Mouse (Mus musculus): Measurements from ENCODE around the gene Adig. TPM values are rescaled to one million over a fixed set of nuclear protein-coding genes. Genes with fewer than 3 reads are reported as not detected.

Gene Adig
- polyA plus RNA-seq (2015; fragmentation: Nextera tagmentation; extraction: Ambion mirVana) = 0.45 and 0.62 TPM in 2 replicates

- Histone ChIP-seq H3K9me3 (ENCODE audit: low read length) (no peaks in the 10 kb centered on the region), H3K27me3 (replicated peaks; ENCODE audit: insufficient read depth, low read length) (no peaks in the 10 kb centered on the region), H3K36me3 (ENCODE audit: insufficient read depth, low read length) (peaks cover 19% of the 10 kb centered on the region; the same call in 1 of the 2 replicates), H3K4me2 (replicated peaks; ENCODE audit: low read depth, low read length) (no peak within 1 kb of the TSS), H3K4me1 (ENCODE audit: insufficient read depth, low read depth, low read length) (no peaks in the 10 kb centered on the region), H3K27ac (ENCODE audit: low read length) (no peak within 1 kb of the TSS), H3K9ac (replicated peaks; ENCODE audit: low read depth) (no peak within 1 kb of the TSS), H3K4me3 (ENCODE audit: low read depth, low read length) (no peak within 1 kb of the TSS)
- 52% methylated on average over 11 of the region's 11 CpGs for WGBS
- ATAC-seq = peak; percentile 54
- TF ChIP-seq CTCF (IDR thresholded peaks at IDR 0.05) = no peak
- TF ChIP-seq EP300 (IDR thresholded peaks at IDR 0.05) = no peak
- peak; percentile 23 for DNase-seq (ENCODE audit: low spot score)
These were observed at the start of gene Adig for GRCm38 (mm10) chr2:158501836-158502812. Gene Adig, plus strand, starts transcription at chr2:158502612.

GRCm38 (mm10) chr2:158456451-158456850 lies 46.0 kb upstream of the Adig start:
- no peak for TF ChIP-seq EP300 (IDR thresholded peaks at IDR 0.05)
- TF ChIP-seq CTCF (IDR thresholded peaks at IDR 0.05) = no peak
- ATAC-seq (no peak), DNase-seq (ENCODE audit: low spot score) (no peak)
- Histone ChIP-seq H3K36me3 (ENCODE audit: insufficient read depth, low read length) (peaks cover 27% of the 10 kb centered on the region; the same call in 1 of the 2 replicates), H3K4me2 (replicated peaks; ENCODE audit: low read depth, low read length) (no peak overlapping the region), H3K9me3 (ENCODE audit: low read length) (no peaks in the 10 kb centered on the region), H3K4me1 (ENCODE audit: insufficient read depth, low read depth, low read length) (no peaks in the 10 kb centered on the region), H3K4me3 (ENCODE audit: low read depth, low read length) (no peak overlapping the region), H3K27ac (ENCODE audit: low read length) (no peak overlapping the region), H3K27me3 (replicated peaks; ENCODE audit: insufficient read depth, low read length) (no peaks in the 10 kb centered on the region), H3K9ac (replicated peaks; ENCODE audit: low read depth) (no peak overlapping the region)
- WGBS = 84% methylated on average over 4 of the region's 4 CpGs

GRCm38 (mm10) chr2:158457610-158458009 lies 44.8 kb upstream of the Adig start:
- H3K36me3 ChIP-seq (ENCODE audit: insufficient read depth, low read length) = peaks cover 32% of the 10 kb centered on the region; the same call in 1 of the 2 replicates
- 70% methylated on average over 1 of the region's 1 CpGs for WGBS

GRCm38 (mm10) chr2:158462450-158462849 lies 40.0 kb upstream of the Adig start:
- no peak overlapping the region for H3K9ac ChIP-seq (replicated peaks; ENCODE audit: low read depth)
- H3K9me3 ChIP-seq (ENCODE audit: low read length) = no peaks in the 10 kb centered on the region
- no peak overlapping the region for H3K4me3 ChIP-seq (ENCODE audit: low read depth, low read length)
- ATAC-seq (no peak), DNase-seq (ENCODE audit: low spot score) (no peak)
- 83% methylated on average over 1 of the region's 1 CpGs for WGBS
- H3K4me2 ChIP-seq (replicated peaks; ENCODE audit: low read depth, low read length) = no peak overlapping the region
- H3K4me1 ChIP-seq (ENCODE audit: insufficient read depth, low read depth, low read length) = no peaks in the 10 kb centered on the region
- H3K36me3 ChIP-seq (ENCODE audit: insufficient read depth, low read length) = peaks cover 38% of the 10 kb centered on the region
- no peak overlapping the region for H3K27ac ChIP-seq (ENCODE audit: low read length)
- no peak for TF ChIP-seq CTCF (IDR thresholded peaks at IDR 0.05)
- TF ChIP-seq EP300 (IDR thresholded peaks at IDR 0.05) = no peak
- H3K27me3 ChIP-seq (replicated peaks; ENCODE audit: insufficient read depth, low read length) = no peaks in the 10 kb centered on the region

More at GRCm38 (mm10) chr2:158457610-158458009, 44.8 kb upstream of the Adig start:
- no peaks in the 10 kb centered on the region for H3K27me3 ChIP-seq (replicated peaks; ENCODE audit: insufficient read depth, low read length)
- no peak overlapping the region for H3K4me3 ChIP-seq (ENCODE audit: low read depth, low read length)
- no peak overlapping the region for H3K4me2 ChIP-seq (replicated peaks; ENCODE audit: low read depth, low read length)
- H3K27ac ChIP-seq (ENCODE audit: low read length) = no peak overlapping the region
- H3K4me1 ChIP-seq (ENCODE audit: insufficient read depth, low read depth, low read length) = no peaks in the 10 kb centered on the region
- H3K9me3 ChIP-seq (ENCODE audit: low read length) = no peaks in the 10 kb centered on the region
- H3K9ac ChIP-seq (replicated peaks; ENCODE audit: low read depth) = no peak overlapping the region
- DNase-seq (ENCODE audit: low spot score) (no peak), ATAC-seq (no peak)
- TF ChIP-seq EP300 (IDR thresholded peaks at IDR 0.05) (no peak), CTCF (IDR thresholded peaks at IDR 0.05) (no peak)

GRCm38 (mm10) chr2:158474159-158474558 lies 28.3 kb upstream of the Adig start:
- Histone ChIP-seq H3K4me3 (ENCODE audit: low read depth, low read length) (no peak overlapping the region), H3K27ac (ENCODE audit: low read length) (no peak overlapping the region), H3K9ac (replicated peaks; ENCODE audit: low read depth) (no peak overlapping the region), H3K36me3 (ENCODE audit: insufficient read depth, low read length) (peaks cover 12% of the 10 kb centered on the region), H3K9me3 (ENCODE audit: low read length) (no peaks in the 10 kb centered on the region), H3K4me1 (ENCODE audit: insufficient read depth, low read depth, low read length) (no peaks in the 10 kb centered on the region), H3K27me3 (replicated peaks; ENCODE audit: insufficient read depth, low read length) (no peaks in the 10 kb centered on the region), H3K4me2 (replicated peaks; ENCODE audit: low read depth, low read length) (no peak overlapping the region)
- 92% methylated on average over 1 of the region's 1 CpGs for WGBS
- no peak for DNase-seq (ENCODE audit: low spot score)
- TF ChIP-seq EP300 (IDR thresholded peaks at IDR 0.05) = no peak
- TF ChIP-seq CTCF (IDR thresholded peaks at IDR 0.05) = no peak
- ATAC-seq = no peak

GRCm38 (mm10) chr2:158477640-158478039 lies 24.8 kb upstream of the Adig start:
- Histone ChIP-seq H3K9me3 (ENCODE audit: low read length) (no peaks in the 10 kb centered on the region), H3K36me3 (ENCODE audit: insufficient read depth, low read length) (peaks cover 16% of the 10 kb centered on the region), H3K9ac (replicated peaks; ENCODE audit: low read depth) (no peak overlapping the region), H3K4me2 (replicated peaks; ENCODE audit: low read depth, low read length) (no peak overlapping the region), H3K4me3 (ENCODE audit: low read depth, low read length) (no peak overlapping the region), H3K27me3 (replicated peaks; ENCODE audit: insufficient read depth, low read length) (no peaks in the 10 kb centered on the region), H3K27ac (ENCODE audit: low read length) (no peak overlapping the region), H3K4me1 (ENCODE audit: insufficient read depth, low read depth, low read length) (no peaks in the 10 kb centered on the region)
- TF ChIP-seq CTCF (IDR thresholded peaks at IDR 0.05) (no peak), EP300 (IDR thresholded peaks at IDR 0.05) (no peak)
- no peak for ATAC-seq
- WGBS = 73% methylated on average over 3 of the region's 3 CpGs
- no peak for DNase-seq (ENCODE audit: low spot score)
